Mouse (Mus musculus) embryo, embryonic 11 days (tissue): ENCODE data around the gene Ppcdc.

Source experiments
- DNase-seq: peaks from one replicate; pipeline ENCODE4 v3.0.0-alpha.2; 2015

Gene Ppcdc

GRCm38 (mm10) chr9:57439522-57440295, at the start of gene Ppcdc:
Gene Ppcdc (minus strand): TSS chr9:57440124.
- DNase-seq: peak; percentile 99

DNA sequence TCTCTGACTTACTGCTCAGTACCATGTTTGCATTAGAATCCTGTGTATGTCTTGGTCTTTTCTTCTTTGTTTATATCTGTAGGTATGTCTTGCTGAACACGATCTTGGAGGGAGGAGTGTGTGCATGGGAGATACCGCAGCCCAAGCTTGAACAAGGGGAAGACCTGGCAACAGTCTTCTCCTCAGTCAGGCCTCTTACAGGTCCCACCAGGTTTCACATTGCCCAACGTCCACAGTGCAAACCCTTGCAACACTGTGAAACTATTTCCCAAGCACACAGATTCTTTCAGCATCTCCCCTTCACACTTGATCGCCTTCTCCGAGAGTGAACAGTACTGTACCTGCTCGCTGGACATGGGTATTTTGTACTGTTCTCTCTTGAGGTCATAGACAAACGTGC, 47.9 kb upstream of the Ppcdc start:
- DNase-seq: no peak

GRCm38 (mm10) chr9:57485774-57486173, 45.9 kb upstream of the Ppcdc start:
- peak; percentile 86 for DNase-seq

DNA sequence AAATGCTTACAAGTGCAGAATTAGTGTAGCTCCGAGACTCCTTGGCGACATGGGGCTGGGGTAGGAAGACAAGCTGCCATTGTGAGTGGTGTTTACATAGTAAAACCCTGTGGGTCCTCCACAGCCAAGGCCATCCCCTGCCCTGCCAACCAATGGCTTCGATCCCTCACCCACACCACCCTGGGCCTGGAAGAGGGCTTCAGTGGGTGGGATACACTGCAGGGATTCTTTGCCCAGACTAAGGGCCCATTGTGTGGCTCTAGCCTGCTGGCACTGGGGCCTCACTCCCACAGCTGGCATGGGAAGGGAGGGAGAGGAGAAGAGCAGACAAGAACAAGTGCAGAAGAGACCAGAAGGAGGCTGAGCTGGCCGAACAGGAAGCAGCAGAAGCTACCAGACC, 29.0 kb upstream of the Ppcdc start:
- DNase-seq: no peak

GRCm38 (mm10) chr9:57467896-57468549, 28.1 kb upstream of the Ppcdc start, which contains the start of gene Scamp5:
Gene Scamp5 (minus strand): TSS chr9:57468060.
- peak; percentile 97 for DNase-seq

GRCm38 (mm10) chr9:57467271-57467771, 27.4 kb upstream of the Ppcdc start:
- DNase-seq: no peak

DNA sequence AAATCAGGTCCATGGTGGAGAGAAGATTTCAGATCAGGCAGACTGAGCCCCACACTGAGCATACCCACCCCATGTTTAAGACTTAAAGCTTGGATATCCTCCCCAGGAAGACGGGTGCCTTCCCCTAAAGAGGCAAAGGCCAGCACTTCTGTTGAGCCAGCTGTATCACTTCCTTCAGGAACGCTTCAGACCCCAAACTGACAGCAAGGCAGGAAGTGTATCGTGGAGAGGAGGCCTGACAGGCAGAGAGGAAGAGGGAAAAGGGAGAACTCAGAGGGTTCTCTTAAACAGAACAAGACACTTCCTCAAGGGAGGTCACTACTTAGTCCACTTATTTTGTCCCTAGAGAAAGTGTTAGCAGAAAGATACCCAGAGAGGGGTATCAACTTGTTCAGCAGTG, 26.2 kb upstream of the Ppcdc start:
- DNase-seq: no peak

DNA sequence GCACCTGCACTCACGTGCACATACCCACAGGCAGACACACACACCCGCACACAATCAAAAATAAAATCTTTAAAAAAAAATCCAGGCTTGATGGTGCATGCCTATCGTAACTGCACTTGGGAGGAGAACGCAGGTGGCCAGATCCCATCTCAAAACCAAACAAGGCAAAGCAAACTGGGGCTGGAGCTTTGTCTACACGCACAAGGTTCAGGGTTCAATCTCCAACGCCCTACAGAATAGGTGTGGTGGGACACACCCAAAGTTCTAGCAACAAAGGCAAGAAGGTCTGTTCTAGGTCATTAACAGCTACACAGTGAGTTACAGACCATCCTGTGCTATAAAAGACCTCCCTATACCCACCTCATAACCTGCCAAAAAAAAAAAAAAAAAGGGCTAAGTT, 22.9 kb upstream of the Ppcdc start:
- DNase-seq: no peak

DNA sequence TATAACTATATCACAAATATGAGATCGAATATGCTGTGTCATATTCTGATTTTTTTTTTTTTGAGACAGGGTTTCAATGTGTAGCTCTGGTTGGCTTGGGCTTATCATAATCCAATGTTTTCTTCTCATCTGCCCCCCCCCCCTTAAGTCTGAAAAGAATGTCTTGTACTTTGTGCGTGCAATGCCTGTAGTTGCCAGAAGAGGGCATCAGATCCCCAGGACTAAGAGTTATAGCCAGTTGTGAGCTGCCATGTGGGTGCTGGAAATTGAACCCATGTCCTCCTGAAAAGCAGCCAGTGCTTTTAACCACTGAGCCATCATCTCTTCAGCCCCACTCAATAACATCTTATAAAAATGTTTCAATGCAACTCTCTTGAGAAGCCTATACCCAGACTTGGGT, 19.8 kb upstream of the Ppcdc start:
- no peak for DNase-seq

DNA sequence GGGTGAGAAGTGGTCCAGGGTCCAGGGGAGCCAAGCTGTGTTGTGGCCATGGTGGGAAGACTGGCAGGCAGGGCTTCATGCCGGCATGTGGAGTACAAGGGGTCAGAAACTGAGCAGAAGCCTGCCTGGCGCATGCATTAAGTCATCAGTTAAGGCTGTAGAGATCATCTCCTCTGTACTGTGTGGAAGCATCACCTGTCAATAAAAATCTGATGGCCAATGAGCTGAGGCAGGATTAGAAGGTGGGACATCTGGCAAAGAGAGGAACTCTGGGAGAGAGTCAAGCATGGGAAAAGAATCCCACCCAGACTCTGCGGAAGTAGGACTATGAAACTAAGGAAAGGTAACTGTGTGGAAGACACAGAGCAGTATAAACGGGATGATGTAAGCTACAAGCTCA, 13.6 kb upstream of the Ppcdc start:
- DNase-seq: no peak

GRCm38 (mm10) chr9:57452624-57453462, 12.9 kb upstream of the Ppcdc start:
- no peak for DNase-seq

DNA sequence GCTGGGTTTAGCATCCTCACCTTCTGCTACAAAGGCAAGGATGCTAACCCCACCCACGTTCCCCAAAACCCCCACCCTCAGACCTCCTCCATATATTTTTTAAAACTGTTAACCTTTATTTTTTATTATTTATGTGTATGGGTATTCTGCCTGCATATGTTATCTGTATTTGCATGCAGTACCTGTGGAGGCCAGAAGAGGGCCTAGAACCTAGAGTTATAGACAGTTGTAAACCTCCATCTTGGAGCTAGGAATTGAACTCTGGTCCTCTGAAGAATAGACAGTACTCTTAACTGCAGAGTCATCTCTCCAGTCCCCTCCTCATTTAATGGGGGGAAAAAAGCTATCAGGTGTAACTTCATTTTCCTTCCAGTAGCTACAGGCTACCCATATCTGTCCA, 9.8 kb upstream of the Ppcdc start:
- no peak for DNase-seq

DNA sequence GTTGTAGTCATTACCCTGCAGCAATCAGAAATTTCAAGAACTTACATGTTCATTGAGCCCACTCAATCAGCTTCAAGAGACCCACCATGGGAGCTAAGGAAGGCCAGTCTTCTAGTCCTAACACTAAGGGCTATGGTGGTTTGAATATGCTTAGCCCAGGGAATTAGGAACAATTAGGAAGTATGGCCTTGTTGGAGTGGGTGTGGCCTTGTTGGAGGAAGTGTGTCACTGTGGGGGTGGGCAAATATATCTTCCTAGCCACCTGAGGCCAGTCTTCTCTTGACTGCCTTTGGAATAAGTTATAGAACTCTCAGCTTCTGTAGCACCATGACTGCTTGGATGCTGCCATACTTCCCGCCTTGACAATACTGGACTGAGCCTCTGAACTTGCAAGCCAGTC, 696 bp upstream of the Ppcdc start:
- DNase-seq: no peak

GRCm38 (mm10) chr9:57439083-57439482, 841 bp downstream of the Ppcdc start:
- DNase-seq: peak; percentile 10

DNA sequence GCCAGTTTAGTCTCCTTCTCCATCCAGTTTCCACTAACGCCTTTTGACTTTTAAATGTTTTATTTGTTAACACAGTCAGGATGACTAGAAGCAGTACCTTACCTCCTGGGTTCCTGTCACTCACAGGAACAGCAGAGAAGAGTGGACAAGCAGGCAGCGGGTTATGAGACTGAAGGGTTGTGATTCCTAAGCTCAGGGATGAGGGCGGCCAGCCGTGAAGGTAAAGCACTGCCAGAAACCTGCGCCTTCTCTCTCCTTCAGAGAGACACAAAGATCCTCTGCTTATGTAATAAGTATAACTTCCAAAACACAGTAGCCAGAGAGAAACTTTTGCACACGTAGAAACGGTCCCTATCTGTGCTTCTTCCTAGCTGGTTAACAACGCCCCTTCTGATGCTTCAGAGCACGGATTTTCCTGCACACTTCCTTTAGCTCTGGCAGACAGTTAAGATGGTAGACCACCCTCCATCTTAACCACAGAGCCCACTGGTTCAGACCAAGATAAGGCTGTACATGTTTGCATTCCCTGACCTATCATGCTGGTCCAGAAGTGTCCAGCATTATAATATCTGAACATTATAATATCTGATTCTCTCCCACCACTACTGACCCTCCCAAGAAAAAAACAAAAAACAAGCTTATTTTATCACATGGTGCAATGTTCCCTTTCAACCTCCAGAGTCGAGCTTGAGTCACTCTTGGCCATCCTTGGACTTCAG, 1.9 kb downstream of the Ppcdc start:
- DNase-seq: no peak

DNA sequence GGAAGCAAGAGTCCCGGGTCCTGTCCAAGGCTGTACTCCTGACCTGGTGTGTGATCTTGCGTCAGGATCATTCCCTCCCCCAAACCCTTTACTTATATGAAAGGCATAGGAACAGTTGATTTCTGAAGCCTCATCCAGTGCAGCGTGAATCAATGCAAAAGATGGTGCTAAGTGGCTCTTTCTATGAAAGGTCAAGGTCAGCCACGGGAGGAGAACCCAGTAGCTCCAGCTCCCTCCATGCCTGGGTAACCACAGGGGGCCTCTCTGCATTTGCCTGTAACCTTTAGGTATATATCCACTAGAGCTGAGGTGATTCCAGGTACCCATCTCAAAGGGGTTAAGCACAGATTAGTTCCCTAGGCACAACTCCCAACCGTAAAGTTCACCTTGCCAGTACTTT, 3.8 kb downstream of the Ppcdc start:
- DNase-seq: no peak

DNA sequence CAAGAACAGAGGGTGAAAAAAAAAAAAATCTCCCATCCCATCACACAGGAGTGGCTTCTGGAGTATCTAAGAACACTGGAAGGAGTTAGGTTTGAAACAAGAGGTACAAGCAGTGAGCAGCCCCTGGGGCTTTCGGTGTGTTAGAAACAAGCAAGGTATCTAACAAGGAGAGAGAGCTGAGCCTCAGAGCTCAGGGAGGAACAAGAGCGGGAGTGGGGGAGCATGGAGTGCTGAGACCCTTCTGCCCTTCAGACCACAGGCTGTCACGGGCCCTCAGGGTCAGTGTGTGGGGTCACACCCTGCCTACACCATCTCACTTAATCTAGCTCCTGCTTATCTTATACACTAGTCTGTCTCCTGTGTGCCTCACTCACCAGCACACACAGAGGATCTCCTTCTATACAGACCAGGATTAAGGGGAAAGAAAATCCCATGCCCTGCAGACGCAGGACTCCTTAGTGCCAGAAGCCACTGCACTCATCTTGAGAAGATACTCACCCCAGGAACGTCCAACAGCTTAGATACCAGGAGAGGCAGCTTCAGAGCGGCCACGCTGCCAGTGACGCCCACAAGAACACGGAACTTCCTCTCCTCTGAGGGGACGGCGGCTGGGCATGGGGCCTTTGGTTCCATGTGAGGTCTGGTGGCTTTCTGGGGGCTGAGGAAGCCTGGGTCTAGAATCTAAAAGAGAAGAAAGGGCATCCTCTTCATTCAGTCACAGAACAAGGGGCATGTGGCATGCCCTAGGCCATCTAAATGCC, 5.3 kb downstream of the Ppcdc start:
- no peak for DNase-seq

GRCm38 (mm10) chr9:57433097-57434032, 6.6 kb downstream of the Ppcdc start:
- DNase-seq: peak; percentile 88

- no peak for DNase-seq
Observed at GRCm38 (mm10) chr9:57432480-57432879, 7.4 kb downstream of the Ppcdc start.

DNA sequence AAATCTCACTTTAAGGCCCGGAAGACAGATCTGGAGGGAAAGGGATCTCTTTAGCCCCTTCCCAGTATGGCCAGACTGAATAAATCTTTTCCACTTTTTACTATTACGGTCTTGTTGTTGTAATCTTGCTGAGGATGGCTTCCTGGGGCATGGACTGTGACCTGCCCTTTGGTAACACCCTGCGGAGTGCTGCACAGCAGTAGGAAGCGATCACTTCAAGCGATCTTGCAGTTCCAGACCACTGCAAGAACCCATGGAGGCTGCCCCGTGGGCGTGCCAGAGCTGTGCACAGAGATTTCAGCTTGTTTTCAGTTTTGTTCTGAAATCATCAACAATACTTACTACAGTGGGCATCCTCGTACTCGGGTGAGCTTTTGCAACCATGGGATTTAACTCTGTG, 8.7 kb downstream of the Ppcdc start:
- DNase-seq: peak; percentile 10

DNA sequence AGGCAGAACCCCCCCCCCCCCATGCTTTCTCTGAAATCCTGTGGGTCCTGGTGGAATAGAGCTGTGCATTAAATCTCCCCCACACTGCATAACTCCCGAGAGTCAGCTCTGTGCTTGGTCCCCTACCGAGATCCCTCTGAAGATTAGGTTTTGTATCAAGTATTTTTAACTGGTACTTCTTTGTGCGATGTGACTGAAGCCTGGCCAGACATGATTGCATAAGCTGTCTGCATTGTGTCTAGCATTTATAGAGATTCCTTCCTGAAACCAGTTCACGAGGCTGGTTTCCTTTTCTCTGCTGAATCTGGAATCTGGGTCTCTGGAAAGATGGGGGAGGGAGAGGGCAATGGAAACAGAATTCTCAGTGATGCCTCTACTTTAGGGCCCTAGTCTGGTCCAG, 11.5 kb downstream of the Ppcdc start:
- no peak for DNase-seq
